ENCODE assay signal across 24 mouse cellular contexts in the genomic region with DNA sequence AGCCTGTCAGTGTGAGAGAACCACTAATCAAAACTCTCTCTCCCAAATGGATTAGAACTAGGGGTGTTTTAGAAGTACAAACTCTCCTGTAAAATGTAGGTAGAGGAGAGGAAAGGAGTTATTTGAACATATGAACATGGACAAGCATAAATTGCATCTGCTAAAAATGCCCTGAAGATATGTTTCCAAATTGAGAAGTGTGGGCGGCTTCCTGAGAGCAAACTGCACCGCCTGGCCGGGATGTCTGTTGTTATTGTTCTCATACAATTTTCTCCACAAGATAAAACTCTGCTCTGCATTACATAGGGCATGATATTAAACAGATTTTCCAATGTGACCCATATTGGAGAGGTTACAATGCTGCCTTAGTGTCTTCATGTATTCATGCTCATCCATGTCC. TPM values are rescaled to one million over a fixed set of nuclear protein-coding genes. Genes with fewer than 3 reads are reported as not detected.
DNase-seq lines count a peak whose midpoint lies in the region; ATAC-seq lines count a peak whose summit lies in the region.
"Had no signal": no experiment of that assay in that cellular context is flagged by ENCODE, and none has a peak within 500 bp of the region (broad histone marks: within the 10 kb centered on the region; RNA-seq: fewer than 3 reads in every experiment).

No protein-coding gene starts in this region.

- no peaks in the 10 kb centered on the region for H3K27me3 ChIP-seq in forebrain, embryonic 13.5 days
- H3K27me3 ChIP-seq: embryonic facial prominence, embryonic 12.5 days had no signal

- no peak overlapping the region for H3K27ac ChIP-seq in forebrain, embryonic 13.5 days
- H3K27ac ChIP-seq: embryonic facial prominence, embryonic 10.5 days; embryonic facial prominence, embryonic 12.5 days had no signal

- H3K9ac ChIP-seq in forebrain, embryonic 13.5 days = no peak overlapping the region
- H3K9ac ChIP-seq: embryonic facial prominence, embryonic 12.5 days had no signal

- no peaks in the 10 kb centered on the region for H3K36me3 ChIP-seq in forebrain, embryonic 13.5 days (ENCODE audit: poor library complexity, severe bottlenecking)
- H3K36me3 ChIP-seq: embryonic facial prominence, embryonic 10.5 days; embryonic facial prominence, embryonic 12.5 days had no signal

- no peak overlapping the region for H3K4me2 ChIP-seq in forebrain, embryonic 13.5 days
- H3K4me2 ChIP-seq: embryonic facial prominence, embryonic 12.5 days had no signal

- no peak for ATAC-seq in forebrain, embryonic 13.5 days
- ATAC-seq: forebrain, embryonic 14.5 days; forebrain, embryonic 16.5 days had no signal

- no peaks in the 10 kb centered on the region for H3K4me1 ChIP-seq in forebrain, embryonic 13.5 days
- H3K4me1 ChIP-seq: embryonic facial prominence, embryonic 10.5 days; embryonic facial prominence, embryonic 12.5 days had no signal

- H3K4me3 ChIP-seq in forebrain, embryonic 13.5 days = no peak overlapping the region
- H3K4me3 ChIP-seq: embryonic facial prominence, embryonic 10.5 days; embryonic facial prominence, embryonic 12.5 days had no signal

- DNase-seq in layer of hippocampus, adult 11-12 months (ENCODE audit: low spot score) = peak; percentile 19
- no peak for DNase-seq in layer of hippocampus, postnatal 14 days (ENCODE audit: low spot score in 2 of 2)
- peak; percentile 14 for DNase-seq in layer of hippocampus, adult 9-11 months
- DNase-seq in layer of hippocampus, postnatal 25 days (ENCODE audit: extremely low spot score in 1 of 2, low spot score in 1 of 2) = no peak
- peak; percentile 68 for DNase-seq in brain, adult 2 months (ENCODE audit: low read depth, low spot score)
- DNase-seq in telencephalon, adult 2 months (ENCODE audit: low read depth, low spot score) = peak; percentile 54
- DNase-seq: adrenal gland, adult 2 months; adrenal gland, postnatal 10 days; adrenal gland, postnatal 25 days; cerebellum, adult 11-12 months; cerebellum, adult 2 months; cerebellum, adult 9-10 months; cerebellum, postnatal 10 days; cerebellum, postnatal 25 days had no signal

- no peaks in the 10 kb centered on the region for H3K9me3 ChIP-seq in forebrain, embryonic 13.5 days (replicated peaks)
- H3K9me3 ChIP-seq: embryonic facial prominence, embryonic 10.5 days; embryonic facial prominence, embryonic 12.5 days had no signal

- WGBS in forebrain, embryonic 13.5 days = 96% methylated on average over 3 of the region's 3 CpGs

RNA-seq across cellular contexts. Expression of a gene that starts 48.6 kb away (rescaled TPM):
- 10 to 100 TPM; 23.1 to 23.9 TPM for total RNA-seq in layer of hippocampus, postnatal 14 days (2021)
- 10 to 100 TPM; 26.9 to 34.7 TPM for total RNA-seq in layer of hippocampus, postnatal 25 days (2021)
- polyA plus RNA-seq in forebrain, embryonic 13.5 days (2015; fragmentation: Nextera tagmentation; extraction: Ambion mirVana) = 1.4 and 1.8 TPM in 2 replicates
- total RNA-seq: MEL had no signal
- polyA plus RNA-seq: C2C12 had no signal

RNA-seq across cellular contexts. Expression of a gene that starts 57.7 kb away (rescaled TPM):
- 1 to 10 TPM; 6.3 to 6.8 TPM for total RNA-seq in layer of hippocampus, postnatal 14 days (2021)
- 10 to 100 TPM in 1 of 2 experiments, 1 to 10 TPM in 1; 9.9 to 10.2 TPM for total RNA-seq in layer of hippocampus, postnatal 25 days (2021)
- polyA plus RNA-seq in forebrain, embryonic 13.5 days (2015; fragmentation: Nextera tagmentation; extraction: Ambion mirVana) = 0.23 TPM in 1 of 2 replicates, not detected in the other
- total RNA-seq: adrenal gland, postnatal 4 days; ES-E14; MEL had no signal
- polyA plus RNA-seq: C2C12; forebrain, embryonic 11.5 days had no signal

Comparison
In these comparisons a context has a peak if more than half of its experiments do, and no peak if none do; other contexts are left out.
1. DNase-seq: peak in layer of hippocampus, adult 11-12 months (single experiment), layer of hippocampus, adult 9-11 months (single experiment), brain, adult 2 months (single experiment) and telencephalon, adult 2 months (single experiment); none in layer of hippocampus, postnatal 14 days (0 of 2) and layer of hippocampus, postnatal 25 days (0 of 2).